Mouse (Mus musculus) heart, embryonic 16.5 days (tissue): ENCODE data around the gene Clta. TPM values are rescaled to one million over a fixed set of nuclear protein-coding genes. Genes with fewer than 3 reads are reported as not detected.

Experiments used
- ATAC-seq: fragments of 200-750 bp; cut with Nextera tagmentation; replicated peaks from 2 replicates; pipeline ENCODE4 v1.8.0; 2017; ENCODE audit warnings: moderate number of reproducible peaks; ENCODE audit not compliant: insufficient read depth, low FRiP score; ENCODE audit errors: extremely low read depth
- H3K27ac ChIP-seq: fragments of 300-500 bp; sonication (generic); 2 replicates; pipeline ENCODE4 v1.5.1; 2014; ENCODE audit warnings: mild to moderate bottlenecking, low read length, control low read depth, moderate library complexity
- H3K27me3 ChIP-seq: fragments of 300-500 bp; sonication (generic); 2 replicates; pipeline ENCODE4 v1.6.1; 2014; ENCODE audit warnings: low read length, mixed read lengths; ENCODE audit not compliant: control insufficient read depth, insufficient read depth
- H3K36me3 ChIP-seq: fragments of 300-500 bp; sonication (generic); 2 replicates; pipeline ENCODE4 v1.6.1; 2014; ENCODE audit not compliant: control insufficient read depth, insufficient read depth
- H3K4me1 ChIP-seq: fragments of 300-500 bp; sonication (generic); 2 replicates; pipeline ENCODE4 v1.6.1; 2014; ENCODE audit warnings: low read length, mixed read lengths; ENCODE audit not compliant: control insufficient read depth, insufficient read depth
- H3K4me2 ChIP-seq: fragments of 300-500 bp; sonication (generic); 2 replicates; pipeline ENCODE4 v1.6.1; 2014; ENCODE audit warnings: low read depth, mild to moderate bottlenecking, control low read depth, low read length
- H3K4me3 ChIP-seq: fragments of 300-500 bp; sonication (generic); 2 replicates; pipeline ENCODE4 v1.5.1; 2014; ENCODE audit warnings: mild to moderate bottlenecking, control low read depth, low read length
- H3K9ac ChIP-seq: fragments of 300-500 bp; sonication (generic); 2 replicates; pipeline ENCODE4 v1.6.1; 2014; ENCODE audit warnings: low read length, control low read depth
- H3K9me3 ChIP-seq: fragments of 300-500 bp; sonication (generic); replicated peaks from 2 replicates; pipeline ENCODE4 v1.6.1; 2016; ENCODE audit warnings: low read length; ENCODE audit not compliant: control insufficient read depth
- WGBS: fragments of 180-500 bp; shearing (Covaris S2); extraction: QIAGEN DNeasy Blood & Tissue Kit; methylation state at CpG from one replicate; pipeline ENCODE4 v1.1.7; 2014; 5-methylcytosine and 5-hydroxymethylcytosine counted together
- polyA plus RNA-seq: library from polyadenylated mRNA; unstranded; fragments of >200 nt; fragmentation: Nextera tagmentation; extraction: Ambion mirVana; gene quantifications from 2 replicates; pipeline ENCODE4 v1.2.1, GENCODE M21; 2015

Clta gene
- polyA plus RNA-seq, 1 experiment from 2014 or later = 150 TPM

GRCm38 (mm10) chr4:44012376-44013367 lies 8.4 kb downstream of the Clta start:
- H3K36me3 ChIP-seq = no peaks in the 10 kb centered on the region
- peak overlapping the region; percentile 88 for H3K4me3 ChIP-seq
- WGBS = under 1% methylated on average over 77 of the region's 77 CpGs
- peak; percentile 97 for ATAC-seq
- no peaks in the 10 kb centered on the region for H3K27me3 ChIP-seq
- peak overlapping the region; percentile 89 for H3K4me2 ChIP-seq
- H3K9ac ChIP-seq = peak overlapping the region; percentile 84
- peaks cover 18% of the 10 kb centered on the region for H3K4me1 ChIP-seq
- H3K9me3 ChIP-seq = no peaks in the 10 kb centered on the region
- H3K27ac ChIP-seq = peak overlapping the region; percentile 78

- peak overlapping the region; percentile 84 for H3K9ac ChIP-seq
- peak overlapping the region; percentile 88 for H3K4me3 ChIP-seq
- H3K36me3 ChIP-seq = no peaks in the 10 kb centered on the region
- no peaks in the 10 kb centered on the region for H3K27me3 ChIP-seq
- H3K27ac ChIP-seq = no peak overlapping the region; the same call in 1 of the 2 replicates
- H3K4me2 ChIP-seq = peak overlapping the region; percentile 89
- ATAC-seq = no peak
- H3K9me3 ChIP-seq = no peaks in the 10 kb centered on the region
- WGBS = 18% methylated on average over 11 of the region's 11 CpGs
- peaks cover 22% of the 10 kb centered on the region for H3K4me1 ChIP-seq
Measured at GRCm38 (mm10) chr4:44013391-44014070, 9.3 kb downstream of the Clta start.

- Histone ChIP-seq H3K4me3 (no peak overlapping the region), H3K4me1 (peaks cover 22% of the 10 kb centered on the region), H3K27ac (no peak overlapping the region), H3K9me3 (no peaks in the 10 kb centered on the region), H3K9ac (no peak overlapping the region), H3K36me3 (peaks cover 18% of the 10 kb centered on the region), H3K27me3 (no peaks in the 10 kb centered on the region), H3K4me2 (no peak overlapping the region)
- WGBS = 84% methylated on average over 4 of the region's 4 CpGs
- no peak for ATAC-seq
Measured at GRCm38 (mm10) chr4:44016071-44016470, 11.8 kb downstream of the Clta start.

- H3K9me3 ChIP-seq = no peaks in the 10 kb centered on the region
- no peak overlapping the region for H3K9ac ChIP-seq
- no peaks in the 10 kb centered on the region for H3K27me3 ChIP-seq
- ATAC-seq = no peak
- H3K36me3 ChIP-seq = peaks cover 24% of the 10 kb centered on the region
- H3K4me3 ChIP-seq = no peak overlapping the region
- 89% methylated on average over 12 of the region's 12 CpGs for WGBS
- H3K4me2 ChIP-seq = no peak overlapping the region
- H3K4me1 ChIP-seq = peaks cover 21% of the 10 kb centered on the region
- no peak overlapping the region for H3K27ac ChIP-seq
Measured at GRCm38 (mm10) chr4:44016791-44017190, 12.5 kb downstream of the Clta start.

GRCm38 (mm10) chr4:44022323-44022722 lies 18.1 kb downstream of the Clta start:
- no peaks in the 10 kb centered on the region for H3K27me3 ChIP-seq
- no peak for ATAC-seq

GRCm38 (mm10) chr4:44022766-44023165 lies 18.5 kb downstream of the Clta start:
- H3K27me3 ChIP-seq = no peaks in the 10 kb centered on the region
- H3K9ac ChIP-seq = no peak overlapping the region
- WGBS = 87% methylated on average over 11 of the region's 11 CpGs
- H3K36me3 ChIP-seq = peaks cover 73% of the 10 kb centered on the region
- H3K9me3 ChIP-seq = no peaks in the 10 kb centered on the region
- no peak overlapping the region for H3K4me3 ChIP-seq
- H3K4me2 ChIP-seq = no peak overlapping the region
- peaks cover 4% of the 10 kb centered on the region for H3K4me1 ChIP-seq
- ATAC-seq = no peak
- no peak overlapping the region for H3K27ac ChIP-seq

More at GRCm38 (mm10) chr4:44022323-44022722, 18.1 kb downstream of the Clta start:
- no peak overlapping the region for H3K27ac ChIP-seq
- no peak overlapping the region for H3K4me2 ChIP-seq
- H3K9me3 ChIP-seq = no peaks in the 10 kb centered on the region
- H3K4me1 ChIP-seq = peaks cover 3% of the 10 kb centered on the region
- H3K4me3 ChIP-seq = no peak overlapping the region
- no peak overlapping the region for H3K9ac ChIP-seq
- H3K36me3 ChIP-seq = peaks cover 70% of the 10 kb centered on the region
- 70% methylated on average over 4 of the region's 4 CpGs for WGBS

GRCm38 (mm10) chr4:44023681-44024080 lies 19.4 kb downstream of the Clta start:
- Histone ChIP-seq H3K4me1 (peaks cover 8% of the 10 kb centered on the region), H3K36me3 (peaks cover 76% of the 10 kb centered on the region), H3K4me3 (no peak overlapping the region), H3K9ac (no peak overlapping the region), H3K4me2 (no peak overlapping the region), H3K27me3 (no peaks in the 10 kb centered on the region), H3K27ac (no peak overlapping the region), H3K9me3 (no peaks in the 10 kb centered on the region)
- 95% methylated on average over 9 of the region's 9 CpGs for whole genome bisulfite sequencing
- ATAC-seq = no peak

GRCm38 (mm10) chr4:44024241-44024640 lies 20.0 kb downstream of the Clta start:
- Histone ChIP-seq H3K9me3 (no peaks in the 10 kb centered on the region), H3K9ac (no peak overlapping the region), H3K4me3 (no peak overlapping the region), H3K36me3 (peaks cover 73% of the 10 kb centered on the region), H3K27ac (no peak overlapping the region), H3K4me2 (no peak overlapping the region), H3K4me1 (peaks cover 10% of the 10 kb centered on the region), H3K27me3 (no peaks in the 10 kb centered on the region)
- ATAC-seq = no peak
- WGBS = 96% methylated on average over 6 of the region's 6 CpGs

GRCm38 (mm10) chr4:44025570-44025969 lies 21.3 kb downstream of the Clta start:
- no peaks in the 10 kb centered on the region for H3K27me3 ChIP-seq
- H3K27ac ChIP-seq = no peak overlapping the region
- H3K36me3 ChIP-seq = peaks cover 65% of the 10 kb centered on the region
- H3K9ac ChIP-seq = no peak overlapping the region
- no peak for ATAC-seq
- WGBS = 90% methylated on average over 6 of the region's 6 CpGs
- H3K9me3 ChIP-seq = no peaks in the 10 kb centered on the region
- no peak overlapping the region for H3K4me2 ChIP-seq
- H3K4me1 ChIP-seq = peaks cover 18% of the 10 kb centered on the region
- H3K4me3 ChIP-seq = no peak overlapping the region
